Mouse (Mus musculus): ENCODE data around the gene Thrb.

DNA sequence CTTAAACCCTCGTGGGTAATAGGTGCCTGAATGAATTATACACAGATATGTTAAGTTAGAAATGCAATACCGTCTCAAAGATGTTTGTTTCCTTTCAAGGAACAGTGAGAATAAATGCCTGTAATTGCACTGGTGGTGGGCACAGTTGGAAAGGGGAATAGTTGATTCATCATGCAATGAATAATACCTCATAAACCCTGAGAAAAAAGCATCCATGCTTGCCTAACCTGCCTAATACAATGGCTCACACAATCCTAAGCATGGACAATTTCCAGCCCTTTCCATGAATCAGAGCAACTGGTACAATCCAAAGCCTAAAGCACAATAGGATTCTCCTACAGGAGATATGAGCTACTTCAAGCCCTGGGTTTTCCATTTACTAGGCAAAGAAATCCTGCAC is 299.8 kb downstream of the Thrb start:
- no peak for TF ChIP-seq CTCF (IDR thresholded peaks at IDR 0.05)
- TF ChIP-seq POLR2A (IDR thresholded peaks at IDR 0.05; ENCODE audit: insufficient read depth, low read depth, low read length): no peak
- TF ChIP-seq EP300 (IDR thresholded peaks at IDR 0.05; ENCODE audit: insufficient read depth, low read depth, low read length): no peak
